Mouse (Mus musculus) macrophage (primary cell): Measurements from ENCODE around the gene Slc25a20. TPM values are rescaled to one million over a fixed set of nuclear protein-coding genes. Genes with fewer than 3 reads are reported as not detected.

Source experiments
- polyA plus RNA-seq: library from polyadenylated mRNA; stranded (reverse); fragments of 250-400 nt; gene quantifications from 3 replicates; pipeline ENCODE4 v1.2.4, GENCODE M21; 2018; ENCODE audit warnings: inconsistent platforms

Slc25a20 gene
- polyA plus RNA-seq, 1 experiment from 2014 or later: 35.2 TPM

Other genes with a start within 250 kb of the Slc25a20 start
- gene Ccdc36, start 233.6 kb upstream of the Slc25a20 start, polyA plus RNA-seq: not detected in 3 replicates
- gene BC048562, start 225.6 kb upstream of the Slc25a20 start, polyA plus RNA-seq: not detected in 3 replicates
- 15.8 to 26.5 TPM (median 19.0 TPM) in 3 replicates for gene Ccdc71, start 201.6 kb upstream of the Slc25a20 start, polyA plus RNA-seq
- 1.5 to 1.9 TPM (median 1.6 TPM) in 3 replicates for gene Klhdc8b, start 200.5 kb upstream of the Slc25a20 start, polyA plus RNA-seq
- 0.26 to 0.92 TPM (median 0.40 TPM) in 3 replicates for gene Lamb2, start 182.4 kb upstream of the Slc25a20 start, polyA plus RNA-seq
- gene Usp19, start 171.5 kb upstream of the Slc25a20 start, polyA plus RNA-seq: 33.8 to 68.8 TPM (median 46.3 TPM) in 3 replicates
- 77.0 to 179 TPM (median 87.2 TPM) in 3 replicates for gene Qars, start 154.4 kb upstream of the Slc25a20 start, polyA plus RNA-seq
- gene Qrich1, start 145.3 kb upstream of the Slc25a20 start, polyA plus RNA-seq: 73.2 to 92.9 TPM (median 77.3 TPM) in 3 replicates
- 36.0 to 103 TPM (median 41.0 TPM) in 3 replicates for gene Impdh2, start 101.8 kb upstream of the Slc25a20 start, polyA plus RNA-seq
- gene Ndufaf3, start 94.7 kb upstream of the Slc25a20 start, polyA plus RNA-seq: 9.6 to 20.2 TPM (median 16.5 TPM) in 3 replicates
- 17.5 to 30.5 TPM (median 20.5 TPM) in 3 replicates for gene Dalrd3, start 92.2 kb upstream of the Slc25a20 start, polyA plus RNA-seq
- gene Wdr6, start 83.3 kb upstream of the Slc25a20 start, polyA plus RNA-seq: 3.1 to 7.5 TPM (median 7.5 TPM) in 3 replicates
- 0.16 to 0.70 TPM (median 0.33 TPM) in 3 replicates for gene P4htm, start 64.4 kb upstream of the Slc25a20 start, polyA plus RNA-seq
- gene Arih2, start 12.7 kb upstream of the Slc25a20 start, polyA plus RNA-seq: 22.7 to 40.8 TPM (median 29.9 TPM) in 3 replicates
- 20.7 to 69.9 TPM (median 46.8 TPM) in 3 replicates for gene Prkar2a, start 27.2 kb downstream of the Slc25a20 start, polyA plus RNA-seq
- gene Ip6k2, start 121.7 kb downstream of the Slc25a20 start, polyA plus RNA-seq: 21.7 to 28.6 TPM (median 24.7 TPM) in 3 replicates
- gene Nckipsd, start 146.3 kb downstream of the Slc25a20 start, polyA plus RNA-seq: 10.6 to 19.3 TPM (median 11.4 TPM) in 3 replicates
- gene Celsr3, start 164.2 kb downstream of the Slc25a20 start, polyA plus RNA-seq: 0.53 to 1.2 TPM (median 0.95 TPM) in 3 replicates
- gene Slc26a6, start 191.2 kb downstream of the Slc25a20 start, polyA plus RNA-seq: 5.2 to 17.9 TPM (median 8.1 TPM) in 3 replicates